Mouse (Mus musculus) kidney, embryonic 16.5 days (tissue): ENCODE measurements around the gene Aga. TPM values are rescaled to one million over a fixed set of nuclear protein-coding genes. Genes with fewer than 3 reads are reported as not detected.
"Not testable (repeated sequence)": the region's sequence is repeated elsewhere in the genome, so short reads cannot be mapped to it uniquely, and the experiment has no call there.

ENCODE experiments used
- ATAC-seq: fragments of 200-750 bp; cut with Nextera tagmentation; 2 replicates; pipeline ENCODE4 v1.8.0; 2017; ENCODE audit warnings: moderate TSS enrichment; ENCODE audit not compliant: low FRiP score, low TSS enrichment
- H3K27ac ChIP-seq: fragments of 300-500 bp; sonication (generic); 2 replicates; pipeline ENCODE4 v1.5.1; 2014; ENCODE audit warnings: low read length
- H3K27me3 ChIP-seq: fragments of 300-500 bp; sonication (generic); 2 replicates; pipeline ENCODE4 v1.6.1; 2014; ENCODE audit warnings: low read length, control low read depth, mixed read lengths; ENCODE audit not compliant: insufficient read depth
- H3K36me3 ChIP-seq: fragments of 300-500 bp; sonication (generic); 2 replicates; pipeline ENCODE4 v1.6.1; 2014; ENCODE audit warnings: low read length, control low read depth, mixed read lengths; ENCODE audit not compliant: insufficient read depth
- H3K4me1 ChIP-seq: fragments of 300-500 bp; sonication (generic); 2 replicates; pipeline ENCODE4 v1.6.1; 2014; ENCODE audit warnings: low read length, control low read depth, mixed read lengths; ENCODE audit not compliant: insufficient read depth
- H3K4me2 ChIP-seq: fragments of 300-500 bp; sonication (generic); replicated peaks from 2 replicates; pipeline ENCODE4 v1.6.1; 2014; ENCODE audit warnings: low read depth, low read length
- H3K4me3 ChIP-seq: fragments of 300-500 bp; sonication (generic); 2 replicates; pipeline ENCODE4 v1.5.1; 2014; ENCODE audit warnings: mild to moderate bottlenecking, low read length
- H3K9ac ChIP-seq: fragments of 300-500 bp; sonication (generic); replicated peaks from 2 replicates; pipeline ENCODE4 v1.6.1; 2014; ENCODE audit warnings: low read length
- H3K9me3 ChIP-seq: fragments of 300-500 bp; sonication (generic); 2 replicates; pipeline ENCODE4 v1.6.1; 2016; ENCODE audit warnings: low read length, control low read depth
- WGBS: fragments of 180-500 bp; shearing (Covaris S2); extraction: QIAGEN DNeasy Blood & Tissue Kit; methylation state at CpG from one replicate; pipeline ENCODE4 v1.1.7; 2014; 5-methylcytosine and 5-hydroxymethylcytosine counted together
- polyA plus RNA-seq: library from polyadenylated mRNA; unstranded; fragments of >200 nt; fragmentation: Nextera tagmentation; extraction: Ambion mirVana; gene quantifications from 2 replicates; pipeline ENCODE4 v1.2.1, GENCODE M21; 2015

Gene Aga
- polyA plus RNA-seq = 37.8 and 41.4 TPM in 2 replicates

DNA sequence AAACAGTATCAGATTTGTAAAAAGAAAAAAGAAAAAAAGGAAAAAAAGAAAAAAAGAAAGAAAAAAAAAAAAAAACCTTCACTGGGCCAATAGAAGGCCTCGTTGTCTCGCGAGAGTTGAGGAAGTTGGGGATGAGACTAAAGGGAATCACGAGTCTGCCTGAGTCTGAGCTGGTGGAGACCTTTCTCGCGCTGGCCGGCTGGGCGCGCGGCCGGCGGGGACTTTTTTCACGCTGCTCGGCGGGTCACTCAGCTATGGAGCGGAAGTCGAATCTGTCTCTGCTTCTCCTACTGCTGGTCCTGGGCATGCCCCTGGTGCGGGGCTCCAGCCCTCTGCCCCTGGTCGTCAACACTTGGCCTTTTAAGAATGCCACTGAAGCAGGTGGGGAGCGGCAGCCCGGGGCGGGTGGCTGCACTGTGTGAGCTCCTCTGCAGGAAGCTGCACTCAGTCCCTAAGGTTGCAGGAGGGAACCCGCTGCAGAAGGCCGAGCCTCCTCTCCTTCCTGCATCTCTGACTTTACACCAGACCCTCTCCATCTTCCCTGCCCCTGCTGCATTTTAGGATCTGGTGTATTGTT lies at the start of gene Aga:
TSS of gene Aga (plus strand) at position 177 of the 577 bp plus-strand sequence.
- peak within 1 kb of the TSS; percentile 78 for H3K9ac ChIP-seq
- peak; percentile 99 for ATAC-seq
- H3K4me2 ChIP-seq = peak within 1 kb of the TSS; percentile 53
- H3K9me3 ChIP-seq = no peaks in the 10 kb centered on the region
- under 1% methylated on average over 24 of the region's 24 CpGs for WGBS
- H3K4me3 ChIP-seq = peak within 1 kb of the TSS; percentile 51
- H3K4me1 ChIP-seq = peaks cover 6% of the 10 kb centered on the region
- peak within 1 kb of the TSS; percentile 78 for H3K27ac ChIP-seq
- peaks cover 23% of the 10 kb centered on the region for H3K36me3 ChIP-seq
- H3K27me3 ChIP-seq = no peaks in the 10 kb centered on the region

DNA sequence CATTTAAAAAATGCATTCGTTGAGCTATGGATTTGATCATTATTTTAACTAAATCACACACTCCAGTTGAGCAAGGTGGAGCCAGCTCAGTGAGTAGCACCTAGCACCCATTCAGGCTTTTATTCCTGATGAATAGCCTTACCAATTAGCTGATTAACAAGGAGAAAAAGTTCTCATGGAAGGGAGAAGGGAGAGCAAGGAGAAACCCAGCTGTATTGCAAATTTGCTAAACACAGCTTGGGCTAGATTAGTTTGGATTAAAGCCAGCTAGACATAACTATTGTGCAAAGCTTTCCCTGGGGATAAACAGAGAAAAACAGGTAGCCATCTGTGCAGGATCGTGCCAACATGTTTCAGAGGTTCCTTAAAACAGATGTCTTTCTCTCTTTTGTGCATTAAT lies 22.5 kb upstream of the Aga start:
- H3K9me3 ChIP-seq = 0 out of 2 replicates have a peak, but pooled peaks cover 2% of the 10 kb centered on the region

DNA sequence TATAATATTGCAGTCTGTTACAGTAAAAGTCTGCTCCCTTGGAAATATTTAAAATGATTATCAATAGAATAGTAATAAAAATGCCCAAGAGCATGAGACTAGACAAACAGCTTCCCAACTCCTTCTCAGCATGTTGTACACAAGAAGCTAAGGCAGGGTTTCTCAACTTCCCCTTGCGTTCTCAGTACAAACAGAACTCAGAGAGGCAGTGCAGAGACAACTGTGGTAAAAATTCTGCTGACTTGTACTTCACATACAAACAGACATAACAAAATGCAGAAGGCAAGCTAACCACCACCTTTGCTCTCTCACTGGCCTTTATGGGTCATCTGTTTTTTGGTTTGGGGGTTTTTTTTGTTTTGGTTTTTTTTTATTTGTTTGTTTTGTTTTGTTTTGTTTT lies 15.3 kb upstream of the Aga start:
- Histone ChIP-seq H3K9me3 (0 out of 2 replicates have a peak, but pooled peaks cover 2% of the 10 kb centered on the region), H3K4me1 (no peaks in the 10 kb centered on the region), H3K4me2 (no peak overlapping the region), H3K36me3 (no peaks in the 10 kb centered on the region), H3K27ac (no peak overlapping the region), H3K9ac (no peak overlapping the region), H3K27me3 (no peaks in the 10 kb centered on the region), H3K4me3 (no peak overlapping the region)
- ATAC-seq = no peak
- 91% methylated on average over 1 of the region's 1 CpGs for WGBS

More for the DNA sequence above, 22.5 kb upstream of the Aga start:
- H3K4me3 ChIP-seq = no peak overlapping the region
- 68% methylated on average over 2 of the region's 2 CpGs for WGBS
- H3K9ac ChIP-seq = no peak overlapping the region
- H3K4me1 ChIP-seq = no peaks in the 10 kb centered on the region
- no peaks in the 10 kb centered on the region for H3K27me3 ChIP-seq
- no peak overlapping the region for H3K27ac ChIP-seq
- H3K4me2 ChIP-seq = no peak overlapping the region
- no peak for ATAC-seq
- no peaks in the 10 kb centered on the region for H3K36me3 ChIP-seq

DNA sequence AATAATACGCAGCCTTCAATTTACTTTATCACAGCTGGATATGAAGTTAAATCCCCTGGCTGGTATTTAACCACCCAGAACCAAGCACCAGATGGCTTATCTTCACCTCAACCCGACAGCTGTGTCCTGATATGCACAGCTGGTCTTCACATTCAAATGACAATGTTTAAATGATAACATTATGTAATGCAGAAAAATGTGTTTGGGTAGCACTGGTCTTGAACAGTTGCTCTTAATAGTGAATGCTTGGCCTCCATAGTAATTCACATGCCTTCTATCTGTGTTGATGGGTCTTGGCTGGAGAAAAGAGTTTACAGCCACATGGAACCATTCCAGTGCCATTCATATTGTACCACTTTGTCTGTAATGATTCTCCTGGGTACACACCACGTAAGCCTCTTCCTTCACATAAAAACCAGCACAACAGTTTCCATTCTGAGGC lies 14.6 kb upstream of the Aga start:
- Histone ChIP-seq H3K27ac (no peak overlapping the region), H3K4me3 (no peak overlapping the region), H3K4me2 (no peak overlapping the region), H3K9me3 (0 out of 2 replicates have a peak, but pooled peaks cover 2% of the 10 kb centered on the region), H3K9ac (no peak overlapping the region), H3K27me3 (no peaks in the 10 kb centered on the region), H3K4me1 (no peaks in the 10 kb centered on the region), H3K36me3 (no peaks in the 10 kb centered on the region)
- WGBS = 69% methylated on average over 3 of the region's 3 CpGs
- ATAC-seq = no peak

DNA sequence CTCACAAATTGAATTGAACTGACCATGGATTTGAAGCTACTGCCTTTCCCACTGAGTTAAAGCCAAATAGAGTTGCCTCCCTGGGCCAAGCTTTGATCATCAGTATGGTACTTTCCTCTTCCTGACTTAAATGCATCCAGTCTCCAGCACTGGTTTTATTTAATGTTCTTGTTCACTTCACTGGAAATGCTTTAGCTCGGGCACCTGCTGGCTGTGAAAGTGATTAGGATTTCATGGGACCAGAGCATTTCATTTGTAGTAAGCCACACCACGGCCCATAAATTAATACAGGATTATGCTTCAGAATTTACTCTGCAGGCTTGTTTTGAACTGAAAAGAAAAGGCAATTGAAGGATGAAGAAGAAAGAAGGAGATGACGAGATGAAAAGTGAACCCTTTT lies 26.5 kb downstream of the Aga start:
- H3K9ac ChIP-seq, H3K36me3 ChIP-seq, H3K9me3 ChIP-seq, H3K4me1 ChIP-seq, H3K4me3 ChIP-seq, H3K4me2 ChIP-seq, H3K27me3 ChIP-seq, ATAC-seq, H3K27ac ChIP-seq: not testable (repeated sequence)
- WGBS = 66% methylated on average over 3 of the region's 3 CpGs

DNA sequence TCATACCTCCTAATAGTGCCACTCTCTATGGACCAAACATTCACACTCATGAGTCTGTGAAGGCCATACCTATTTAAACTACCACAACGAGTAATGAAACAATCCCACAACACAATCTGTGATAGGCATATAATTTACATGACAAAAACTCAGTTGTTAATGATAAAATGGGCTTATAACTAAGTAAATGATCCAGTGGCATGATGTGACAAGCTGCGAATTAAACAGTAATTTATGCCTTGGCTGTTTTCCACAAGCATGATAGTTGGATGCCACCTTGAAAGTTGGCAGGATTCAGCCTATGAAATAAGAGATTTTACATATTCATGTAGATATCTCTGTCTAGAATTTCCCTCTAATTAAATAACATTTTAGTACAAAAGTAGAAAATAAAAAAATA lies 28.1 kb downstream of the Aga start:
- WGBS = 84% methylated on average over 2 of the region's 2 CpGs
- no peak overlapping the region for H3K9ac ChIP-seq
- H3K36me3 ChIP-seq = no peaks in the 10 kb centered on the region
- H3K27ac ChIP-seq = no peak overlapping the region
- H3K27me3 ChIP-seq = no peaks in the 10 kb centered on the region
- no peak for ATAC-seq
- no peak overlapping the region for H3K4me2 ChIP-seq
- no peak overlapping the region for H3K4me3 ChIP-seq
- H3K4me1 ChIP-seq = no peaks in the 10 kb centered on the region
- no peaks in the 10 kb centered on the region for H3K9me3 ChIP-seq

DNA sequence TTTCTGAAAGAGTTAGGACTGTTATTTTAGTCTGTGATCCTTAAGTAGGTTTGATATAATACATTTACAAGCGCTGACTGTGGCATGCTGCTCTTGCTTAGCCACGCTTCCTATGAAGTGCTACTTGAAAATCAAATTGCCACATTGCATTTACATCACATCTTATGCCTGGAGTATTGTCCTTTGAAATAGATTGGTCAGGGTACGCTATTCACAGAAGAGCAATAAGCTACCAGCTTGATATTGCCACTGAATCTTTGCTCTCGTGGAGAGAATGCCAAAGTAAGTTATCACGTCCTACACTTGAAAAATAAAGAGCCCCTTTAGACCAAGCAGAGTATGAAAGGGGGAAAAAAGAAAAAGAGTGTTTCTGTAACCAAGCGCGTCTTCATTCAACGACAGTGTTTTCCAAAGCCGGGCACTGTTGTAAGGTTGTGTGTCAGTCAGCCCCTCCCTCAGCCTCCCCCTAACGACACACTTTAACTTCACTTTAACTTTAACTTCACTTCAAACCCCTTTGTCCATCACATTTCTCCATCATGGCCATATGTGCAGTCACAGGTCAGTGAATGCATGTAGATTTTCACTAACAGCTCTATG lies 51.0 kb downstream of the Aga start:
- H3K4me2 ChIP-seq = no peak overlapping the region
- no peak overlapping the region for H3K9ac ChIP-seq
- H3K9me3 ChIP-seq = no peaks in the 10 kb centered on the region
- no peaks in the 10 kb centered on the region for H3K4me1 ChIP-seq
- WGBS = 85% methylated on average over 10 of the region's 10 CpGs
- no peak for ATAC-seq
- H3K4me3 ChIP-seq = no peak overlapping the region
- no peaks in the 10 kb centered on the region for H3K36me3 ChIP-seq
- no peak overlapping the region for H3K27ac ChIP-seq
- no peaks in the 10 kb centered on the region for H3K27me3 ChIP-seq

DNA sequence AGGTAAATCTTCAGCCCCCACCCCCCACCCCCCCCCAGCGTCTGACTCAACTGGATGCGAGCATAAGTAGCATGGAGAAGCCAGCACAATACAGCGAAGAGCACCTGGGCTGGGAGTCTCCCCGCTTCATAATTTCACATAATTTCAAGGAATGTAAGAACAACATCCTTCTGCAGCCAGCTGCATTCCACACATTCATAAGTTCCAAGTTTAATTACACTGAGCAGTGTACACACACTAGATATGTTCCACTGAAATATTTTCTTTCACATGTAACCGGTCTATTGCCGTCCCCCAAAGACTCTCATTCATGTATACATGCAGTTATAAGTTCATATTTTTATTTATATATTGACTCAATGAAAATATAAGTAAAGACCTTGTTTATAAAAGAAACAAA lies 54.7 kb downstream of the Aga start:
- Histone ChIP-seq H3K27me3 (no peaks in the 10 kb centered on the region), H3K27ac (no peak overlapping the region), H3K4me2 (no peak overlapping the region), H3K4me1 (no peaks in the 10 kb centered on the region), H3K9ac (no peak overlapping the region), H3K9me3 (no peaks in the 10 kb centered on the region), H3K36me3 (no peaks in the 10 kb centered on the region), H3K4me3 (no peak overlapping the region)
- ATAC-seq = no peak
- 85% methylated on average over 6 of the region's 6 CpGs for WGBS
